Mouse (Mus musculus) heart, postnatal 36 days (tissue): ENCODE measurements around the gene Myl4. TPM values are rescaled to one million over a fixed set of nuclear protein-coding genes. Genes with fewer than 3 reads are reported as not detected.
"Not testable (repeated sequence)": the region's sequence is repeated elsewhere in the genome, so short reads cannot be mapped to it uniquely, and the experiment has no call there.

Source experiments
- DNase-seq, 2 experiments: peaks; one replicate each; pipeline ENCODE4 v3.0.0; 2021 to 2022
- intact Hi-C: fragments of 180-260 bp; cut with DNase I; formaldehyde crosslinking; loops from one replicate; pipeline ENCODE4 v1.15.1; 2025
- total RNA-seq, 2 experiments: library from RNA; stranded (reverse); gene quantifications; 2 replicates each; pipeline ENCODE4 v1.2.3; 2021

The Myl4 gene
- 100 to 1,000 TPM; 628 to 806 TPM for total RNA-seq

DNA sequence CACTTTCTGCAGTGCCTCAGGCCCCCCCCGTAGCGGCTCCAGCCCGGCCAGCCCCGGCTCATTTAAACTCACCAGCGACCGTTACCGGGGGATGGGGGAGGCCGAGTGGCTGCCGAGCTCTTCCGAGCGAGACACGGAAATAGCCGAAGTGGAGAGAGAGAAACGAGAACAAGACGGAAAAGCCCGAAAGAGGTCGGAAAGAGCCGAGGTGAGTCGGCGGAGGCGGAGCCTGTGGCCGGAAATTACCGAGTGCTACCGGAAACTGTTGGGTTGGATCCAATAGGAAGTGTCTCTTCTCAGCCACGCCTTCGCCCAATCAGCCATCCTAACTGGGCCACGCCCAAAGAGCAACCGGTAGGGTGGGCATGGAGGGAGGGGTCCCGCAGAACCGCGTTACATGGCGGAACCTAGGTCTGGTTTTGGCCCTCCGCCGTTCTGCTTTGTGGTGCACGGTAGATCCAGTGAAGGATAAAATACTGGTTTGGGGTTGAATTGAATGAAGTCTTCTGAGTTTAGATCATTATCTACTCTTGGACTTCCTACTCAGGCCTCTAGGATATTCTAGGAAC, at the start of gene Myl4, which contains the start of gene Cdc27:
Myl4 (plus strand) TSS at position 258 of the 569 bp plus-strand sequence.
Cdc27 (minus strand) TSS at position 215 of the 569 bp plus-strand sequence.
- intact Hi-C loops: no loop called here
- DNase-seq: peak; percentile 100

DNA sequence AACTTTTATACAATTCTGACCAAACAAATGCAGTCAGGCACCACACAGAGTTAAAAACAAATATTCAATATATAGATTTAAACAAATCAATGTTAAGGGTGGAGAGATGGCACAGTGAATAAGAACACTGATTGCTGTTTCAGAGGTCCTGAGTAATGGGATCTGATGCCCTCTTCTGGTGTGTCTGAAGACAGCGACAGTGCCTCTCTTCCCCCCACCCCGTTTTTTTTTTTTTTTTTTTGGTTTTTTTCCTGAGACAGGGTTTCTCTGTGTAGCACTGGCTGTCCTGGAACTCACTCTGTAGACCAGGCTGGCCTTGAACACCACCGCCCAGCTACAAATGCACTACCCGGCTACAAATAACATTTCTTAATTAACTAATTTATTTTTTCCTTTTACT, 42.0 kb upstream of the Myl4 start:
- no peak for DNase-seq
- intact Hi-C loops: loop anchor here (5.0 kb wide), 1 partner anchor 191 kb away; no protein-coding TSS in a partner anchor

- DNase-seq: peak; percentile 8 to 14
Measured at GRCm38 (mm10) chr11:104510606-104511005, 39.9 kb upstream of the Myl4 start.

GRCm38 (mm10) chr11:104512436-104512835, 38.0 kb upstream of the Myl4 start:
- intact Hi-C loops: no loop called here
- no peak for DNase-seq

More at GRCm38 (mm10) chr11:104510606-104511005, 39.9 kb upstream of the Myl4 start:
- intact Hi-C loops: no loop called here

GRCm38 (mm10) chr11:104525935-104526334, 24.5 kb upstream of the Myl4 start:
- intact Hi-C loops: no loop called here
- no peak for DNase-seq

DNA sequence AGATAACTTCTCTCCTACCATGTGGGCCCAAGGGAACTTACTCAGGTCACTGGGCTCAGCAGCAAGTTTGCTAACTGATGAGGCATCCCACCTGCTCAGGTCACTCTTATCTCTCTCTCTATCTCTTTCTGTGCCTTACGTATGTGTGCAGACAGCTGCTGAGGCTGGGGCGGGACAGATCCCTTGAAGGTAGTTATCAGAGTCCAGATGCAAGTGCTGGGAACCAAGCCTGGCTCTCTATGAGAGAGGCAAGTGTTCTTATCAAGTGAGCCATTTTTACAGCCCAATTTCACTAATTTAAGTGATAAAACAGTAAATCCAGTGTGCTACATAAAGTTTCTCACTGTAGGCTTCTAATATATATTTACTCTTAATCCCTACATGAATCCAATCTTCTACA, 13.6 kb upstream of the Myl4 start:
- intact Hi-C loops: no loop called here
- DNase-seq: no peak

GRCm38 (mm10) chr11:104537945-104538555, 12.4 kb upstream of the Myl4 start:
- intact Hi-C loops: no loop called here
- no peak for DNase-seq

DNA sequence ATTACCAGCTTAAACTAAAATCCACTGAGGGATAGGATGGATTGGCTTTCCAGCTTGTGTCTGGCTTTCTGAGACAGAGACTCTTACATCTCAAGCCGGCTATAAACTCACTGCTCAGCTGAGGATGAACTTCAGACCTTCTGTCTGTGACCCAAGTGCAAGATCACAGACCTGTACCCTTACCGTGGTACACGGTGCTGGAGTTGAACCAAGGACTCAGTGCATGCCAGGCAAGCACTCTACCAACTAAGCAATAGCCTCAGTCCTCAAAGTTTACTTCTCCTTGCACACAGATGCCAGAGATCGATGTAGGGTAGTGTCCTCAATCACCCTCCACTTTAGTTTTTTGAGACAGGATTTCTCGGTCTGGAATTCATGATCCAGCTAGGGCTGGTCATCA, 10.7 kb upstream of the Myl4 start:
- DNase-seq: no peak
- intact Hi-C loops: loop anchor here (10.0 kb wide), 1 partner anchor 1985 kb away; the partner anchor contains the start of gene Gpatch8

GRCm38 (mm10) chr11:104543337-104543736, 7.1 kb upstream of the Myl4 start:
- intact Hi-C loops: loop anchor here (10.0 kb wide), 1 partner anchor 1989 kb away; the partner anchor contains the start of gene Gpatch8
- not testable (repeated sequence) for DNase-seq

DNA sequence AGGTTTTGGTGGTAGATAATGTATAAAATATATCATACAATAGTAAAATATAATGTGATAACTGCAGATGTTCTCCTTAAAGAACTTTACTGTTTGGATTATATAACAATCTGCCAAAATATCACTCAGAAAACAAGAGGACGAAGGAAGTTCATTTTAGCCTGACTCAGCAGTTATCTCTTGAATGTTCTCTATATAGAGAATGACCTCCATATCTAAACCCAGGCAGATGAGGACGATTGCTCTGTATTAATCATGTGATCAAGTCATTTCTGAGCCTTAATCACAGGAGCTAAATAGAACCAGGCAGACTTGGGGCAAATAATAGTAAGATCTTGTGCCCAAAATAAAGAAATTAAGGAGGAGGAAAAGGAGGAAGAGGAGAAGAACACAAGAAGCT, 6.0 kb upstream of the Myl4 start:
- intact Hi-C loops: loop anchor here (10.0 kb wide), 1 partner anchor 1990 kb away; the partner anchor contains the start of gene Gpatch8
- DNase-seq: no peak

DNA sequence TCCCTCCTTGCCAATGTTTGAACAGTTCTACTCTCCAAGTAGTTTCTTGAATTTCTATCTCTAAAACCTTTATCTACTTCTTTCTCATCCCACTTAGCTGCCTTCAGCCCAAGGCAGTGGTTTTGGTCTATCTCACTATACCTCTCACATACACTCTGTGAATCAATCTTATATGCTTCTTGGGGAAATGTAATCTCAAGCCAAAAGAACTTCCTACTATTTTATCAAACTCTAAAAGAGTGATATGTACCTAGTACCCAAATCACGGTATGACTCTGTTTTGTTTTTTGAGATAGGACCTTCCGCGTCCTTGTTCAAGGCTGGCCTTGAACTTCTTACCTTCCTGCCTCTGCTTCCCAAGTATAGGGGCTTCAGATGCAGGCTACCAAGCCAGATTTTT, 3.0 kb upstream of the Myl4 start:
- intact Hi-C loops: loop anchor here (10.0 kb wide), 1 partner anchor 1993 kb away; the partner anchor contains the start of gene Gpatch8
- DNase-seq: no peak

DNA sequence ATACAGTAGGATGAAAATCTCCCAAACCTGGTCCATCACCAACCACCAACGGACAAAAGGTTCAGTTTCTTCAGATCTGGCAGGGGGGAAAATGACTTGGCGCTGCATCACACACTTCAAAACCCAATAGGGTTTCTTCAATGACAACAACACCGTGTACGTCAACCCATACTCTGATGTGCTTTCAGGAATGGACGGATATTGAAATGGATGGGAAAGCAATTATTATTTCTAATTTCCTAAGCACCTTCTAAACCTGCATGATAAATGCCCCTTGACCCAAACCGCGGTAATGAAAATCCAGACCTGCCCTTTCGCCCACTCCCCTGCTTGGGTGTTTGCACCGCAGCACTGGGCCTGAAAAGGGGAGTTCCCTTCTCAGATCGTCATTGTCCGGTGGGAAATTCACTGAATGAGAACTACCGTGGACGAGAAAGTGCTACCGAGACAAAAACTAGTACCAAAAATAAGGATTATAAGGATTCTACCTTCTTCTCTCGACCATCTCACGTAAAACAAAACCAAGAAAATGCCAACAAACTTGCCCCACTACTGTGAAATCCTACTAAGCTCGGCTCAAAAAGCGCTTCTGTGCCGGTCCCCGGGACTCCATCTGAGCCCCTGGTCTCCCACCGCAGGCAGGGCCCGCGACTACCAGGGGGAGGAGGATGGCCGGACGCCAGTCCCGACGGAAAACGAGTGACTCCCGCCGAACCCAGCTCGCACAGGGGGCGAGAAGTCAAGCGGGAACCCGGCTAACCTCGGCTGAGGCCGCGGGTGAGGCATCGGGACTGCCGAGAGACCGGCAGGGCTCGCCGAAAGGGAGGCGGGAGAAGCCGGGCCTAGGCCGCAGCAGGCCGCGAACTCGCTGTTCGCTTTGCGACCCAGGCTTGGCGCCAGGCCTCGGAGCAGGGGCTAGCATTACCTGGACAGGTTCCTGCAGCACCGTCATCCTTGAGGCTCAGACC, 741 bp upstream of the Myl4 start:
- peak in 1 of 2 experiments; percentile 80 for DNase-seq
- intact Hi-C loops: loop anchor here (10.0 kb wide), 1 partner anchor 1995 kb away; the partner anchor contains the start of gene Gpatch8

DNA sequence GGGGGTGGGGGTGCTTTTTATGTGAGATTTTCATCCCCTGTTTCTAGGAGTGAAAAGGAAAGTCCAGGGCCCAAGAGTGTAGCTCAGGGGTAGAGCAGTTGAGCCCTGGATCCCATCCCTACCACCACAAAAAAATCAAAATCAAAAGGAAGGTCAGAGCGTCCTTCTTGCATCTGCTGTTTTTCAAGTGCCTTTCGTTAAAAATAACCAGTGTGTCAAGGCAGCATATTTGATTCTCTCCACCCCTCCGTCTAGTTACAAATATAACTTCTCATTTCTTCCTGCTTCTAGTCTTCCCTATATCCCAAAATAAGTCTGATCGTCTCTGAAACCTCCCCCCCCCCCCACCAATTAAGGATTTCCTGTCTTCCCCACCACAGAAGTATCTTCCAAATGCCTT, 7.6 kb downstream of the Myl4 start:
- no peak for DNase-seq
- intact Hi-C loops: no loop called here

- intact Hi-C loops: no loop called here
- no peak for DNase-seq
Measured at GRCm38 (mm10) chr11:104558651-104559403, 8.4 kb downstream of the Myl4 start.

- no peak for DNase-seq
- intact Hi-C loops: no loop called here
Measured at GRCm38 (mm10) chr11:104560971-104561370, 10.5 kb downstream of the Myl4 start.

DNA sequence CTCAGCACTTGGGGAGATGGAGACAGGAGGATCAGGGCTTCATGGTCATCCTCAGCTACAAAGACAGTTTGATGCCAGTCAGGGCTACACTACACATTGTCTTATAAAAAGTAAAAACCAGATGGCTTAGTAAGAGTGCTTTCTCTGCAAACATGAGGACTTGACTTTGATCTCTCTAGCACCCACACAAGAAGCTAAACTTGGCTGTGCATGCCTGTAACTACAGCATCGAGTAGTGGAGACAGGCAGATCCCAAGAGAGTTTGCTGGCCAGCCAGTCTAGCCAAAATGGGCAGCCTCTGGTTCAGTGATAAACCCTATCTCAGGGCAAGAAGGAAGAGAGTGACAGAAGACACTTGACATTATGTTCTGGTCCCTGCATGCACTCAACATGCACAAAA, 13.0 kb downstream of the Myl4 start:
- intact Hi-C loops: no loop called here
- DNase-seq: no peak

DNA sequence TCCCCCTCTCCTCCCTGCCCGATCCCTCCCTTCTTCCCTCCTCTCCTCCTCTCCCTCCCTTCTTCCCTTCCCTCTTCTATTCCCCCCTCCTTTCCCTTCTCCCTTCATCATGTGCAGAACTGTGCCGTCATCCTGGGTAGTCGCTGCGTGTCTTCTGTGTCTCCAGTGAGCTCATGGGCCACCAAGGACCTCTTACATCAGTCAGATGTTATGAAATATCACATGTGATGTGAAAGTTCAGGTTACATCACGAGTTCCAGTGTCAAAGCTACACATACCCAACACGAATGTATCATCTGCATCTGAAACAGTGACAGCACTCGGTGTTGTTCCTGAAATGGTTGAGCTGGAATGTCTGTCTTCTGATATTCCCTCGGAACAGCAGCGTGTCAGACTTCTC, 14.7 kb downstream of the Myl4 start:
- intact Hi-C loops: no loop called here
- no peak for DNase-seq

DNA sequence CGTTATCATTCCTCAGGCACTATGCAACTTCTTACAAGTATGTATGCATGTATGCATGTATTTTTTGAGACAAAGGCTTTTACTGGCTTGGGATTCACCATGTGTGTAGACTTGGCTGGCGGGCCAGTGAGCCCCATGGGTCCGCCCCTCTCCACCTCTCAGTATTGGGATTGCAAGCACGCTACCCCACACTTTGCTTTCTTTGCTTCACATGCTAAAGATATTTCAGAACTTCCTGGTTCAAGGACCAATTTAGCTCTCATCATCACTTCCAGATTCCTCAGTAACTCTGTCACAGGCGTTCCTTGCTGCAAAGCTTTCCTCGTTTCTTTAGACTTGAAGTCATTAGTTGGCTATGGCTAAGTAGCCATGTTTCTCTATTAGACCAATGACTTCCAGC, 15.6 kb downstream of the Myl4 start:
- intact Hi-C loops: no loop called here
- DNase-seq: no peak

GRCm38 (mm10) chr11:104566796-104567195, 16.3 kb downstream of the Myl4 start:
- intact Hi-C loops: no loop called here
- DNase-seq: no peak

DNA sequence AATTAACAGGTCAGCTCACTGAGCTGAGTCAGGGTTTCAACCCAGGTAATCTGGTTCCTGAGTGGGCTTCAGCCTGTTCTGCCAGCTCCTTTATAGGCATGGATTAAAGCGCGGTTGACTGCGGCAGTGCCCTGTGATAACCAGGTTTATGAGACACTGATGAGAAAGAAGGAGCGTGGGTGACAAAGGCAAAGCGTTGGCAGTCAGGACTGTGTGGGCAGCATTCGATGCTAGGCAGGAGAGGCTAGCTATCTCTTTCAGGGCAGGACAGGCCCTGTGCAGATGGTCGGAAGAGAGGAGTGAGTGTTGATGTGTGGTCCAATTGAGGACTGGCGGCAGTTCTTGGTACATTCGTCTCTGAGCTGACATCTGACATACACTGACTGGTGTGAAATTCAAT, 17.3 kb downstream of the Myl4 start:
- intact Hi-C loops: no loop called here
- no peak for DNase-seq
